In the genomic region with DNA sequence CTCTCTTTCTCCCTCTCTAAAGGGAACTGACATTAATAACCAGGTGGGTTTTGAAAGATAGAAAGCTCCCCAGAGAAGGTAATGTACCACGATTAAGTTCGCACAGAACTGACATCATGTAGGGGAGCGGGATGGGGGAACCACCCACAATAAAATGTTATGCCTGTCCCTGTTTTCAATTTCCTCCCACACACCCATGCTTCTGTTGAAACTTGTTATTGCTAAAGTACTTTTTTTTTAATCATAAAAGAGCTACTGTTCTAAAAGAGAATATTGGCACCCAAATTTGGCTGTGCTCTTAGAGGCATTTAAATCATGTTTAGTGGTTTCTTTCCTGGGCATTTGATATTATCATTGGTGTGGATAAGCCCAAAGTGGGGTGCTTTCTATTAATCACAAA, we compare ENCODE assay signal across 15 mouse cellular contexts.
A peak's percentile ranks its signal among the peaks of the same experiment; 100 is the strongest.
DNase-seq lines count a peak whose midpoint lies in the region.
"Had no signal": no experiment of that assay in that cellular context is flagged by ENCODE, and none has a peak within 500 bp of the region (broad histone marks: within the 10 kb centered on the region; RNA-seq: fewer than 3 reads in every experiment).

No protein-coding gene starts in this region.

- intact Hi-C loops in left cerebral cortex, postnatal 14 days (cut with DNase I) = no loop called here

- DNase-seq in layer of hippocampus, adult 18-20 months (ENCODE audit: low spot score in 2 of 2) = peak; percentile 25 to 79
- DNase-seq in layer of hippocampus, postnatal 36 days = no peak
- DNase-seq in left cerebral cortex, postnatal 14 days (ENCODE audit: low spot score in 2 of 2) = peak; percentile 22 to 31
- no peak for DNase-seq in left cerebral cortex, adult 11 months (ENCODE audit: low spot score)
- peak; percentile 77 for DNase-seq in layer of hippocampus, adult 9-11 months
- no peak for DNase-seq in natural killer cell, adult 2 months (ENCODE audit: low spot score in 2 of 2)
- DNase-seq: adrenal gland, postnatal 14 days; cerebellum, adult 11-12 months; cerebellum, adult 8-10 months; cerebellum, postnatal 10 days; cerebellum, postnatal 36 days; embryo, embryonic 11 days; gastrocnemius, adult 2 months; gastrocnemius, postnatal 14 days; heart, adult 11 months had no signal

Comparison
In these comparisons a context has a peak if more than half of its experiments do, and no peak if none do; other contexts are left out.
1. DNase-seq: peak in layer of hippocampus, adult 18-20 months (2 of 2), left cerebral cortex, postnatal 14 days (2 of 2) and layer of hippocampus, adult 9-11 months (single experiment); none in layer of hippocampus, postnatal 36 days (0 of 2), left cerebral cortex, adult 11 months (single experiment) and natural killer cell, adult 2 months (0 of 2).